Mouse (Mus musculus): ENCODE results near the gene Sugp1. TPM values are rescaled to one million over a fixed set of nuclear protein-coding genes. Genes with fewer than 3 reads are reported as not detected.

Sugp1 gene
- polyA plus RNA-seq, 1 experiment: 10.9 TPM

DNA sequence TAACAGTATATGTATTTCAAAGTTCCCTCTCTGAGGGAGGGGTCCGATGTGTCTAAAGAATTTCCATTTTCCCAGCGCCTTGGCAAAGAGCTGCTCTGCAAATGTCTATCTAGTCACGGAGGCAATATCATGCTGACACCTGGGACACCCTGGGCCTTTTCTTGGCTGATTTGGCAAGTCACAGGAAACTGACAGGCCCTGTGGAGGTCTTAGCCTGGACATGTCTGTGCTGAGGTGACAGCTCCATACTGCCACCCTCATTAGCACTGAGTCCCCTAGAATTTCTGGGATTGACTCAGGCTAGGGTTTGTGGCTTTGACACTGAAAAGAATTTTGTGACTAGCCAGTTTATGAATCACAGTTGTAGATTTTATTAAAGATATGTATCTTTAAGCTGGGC, 30.3 kb upstream of the Sugp1 start:
- DNase-seq: no peak
- Histone ChIP-seq H3K27ac (ENCODE audit: insufficient read depth, low read depth, low read length) (no peak overlapping the region), H3K4me1 (ENCODE audit: control insufficient read depth, insufficient read depth, low read length) (no peaks in the 10 kb centered on the region), H3K36me3 (ENCODE audit: control insufficient read depth, insufficient read depth, low read length) (no peaks in the 10 kb centered on the region), H3K27me3 (replicated peaks; ENCODE audit: control insufficient read depth, insufficient read depth, low read length) (no peaks in the 10 kb centered on the region), H3K4me3 (ENCODE audit: insufficient read depth, low read depth, low read length) (no peak overlapping the region)
- 77% methylated on average over 3 of the region's 3 CpGs for WGBS
- TF ChIP-seq CTCF (conservative IDR thresholded peaks at IDR 0.05; ENCODE audit: insufficient read depth, insufficient read length, low read depth, low read length): no peak
- no peak for TF ChIP-seq POLR2A (IDR thresholded peaks at IDR 0.05; ENCODE audit: low read depth, low read length)

DNA sequence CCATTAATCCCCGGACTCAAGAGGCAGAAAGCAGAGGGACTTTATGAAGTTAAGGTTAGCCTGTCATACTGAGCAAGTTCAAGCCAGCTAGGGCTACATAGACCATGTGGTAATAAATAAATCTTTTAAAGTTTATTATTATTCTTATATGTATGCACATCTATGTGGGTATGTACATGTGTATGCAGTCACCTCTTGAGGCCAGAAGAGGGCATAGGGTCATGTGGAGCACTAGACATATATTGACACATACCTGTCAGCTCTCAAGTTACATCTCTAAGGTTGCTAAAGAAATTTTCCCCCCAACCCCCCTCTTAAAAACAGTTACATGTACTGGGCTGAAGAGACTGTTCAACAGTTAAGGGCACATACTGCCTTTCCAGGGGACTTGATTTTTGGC, 29.9 kb upstream of the Sugp1 start:
- no peak for TF ChIP-seq CTCF (conservative IDR thresholded peaks at IDR 0.05; ENCODE audit: insufficient read depth, insufficient read length, low read depth, low read length)
- no peak for TF ChIP-seq POLR2A (IDR thresholded peaks at IDR 0.05; ENCODE audit: low read depth, low read length)
- Histone ChIP-seq H3K27me3 (replicated peaks; ENCODE audit: control insufficient read depth, insufficient read depth, low read length) (no peaks in the 10 kb centered on the region), H3K4me1 (ENCODE audit: control insufficient read depth, insufficient read depth, low read length) (no peaks in the 10 kb centered on the region), H3K27ac (ENCODE audit: insufficient read depth, low read depth, low read length) (no peak overlapping the region), H3K36me3 (ENCODE audit: control insufficient read depth, insufficient read depth, low read length) (no peaks in the 10 kb centered on the region), H3K4me3 (ENCODE audit: insufficient read depth, low read depth, low read length) (no peak overlapping the region)
- DNase-seq: no peak
- 80% methylated on average over 1 of the region's 1 CpGs for WGBS

DNA sequence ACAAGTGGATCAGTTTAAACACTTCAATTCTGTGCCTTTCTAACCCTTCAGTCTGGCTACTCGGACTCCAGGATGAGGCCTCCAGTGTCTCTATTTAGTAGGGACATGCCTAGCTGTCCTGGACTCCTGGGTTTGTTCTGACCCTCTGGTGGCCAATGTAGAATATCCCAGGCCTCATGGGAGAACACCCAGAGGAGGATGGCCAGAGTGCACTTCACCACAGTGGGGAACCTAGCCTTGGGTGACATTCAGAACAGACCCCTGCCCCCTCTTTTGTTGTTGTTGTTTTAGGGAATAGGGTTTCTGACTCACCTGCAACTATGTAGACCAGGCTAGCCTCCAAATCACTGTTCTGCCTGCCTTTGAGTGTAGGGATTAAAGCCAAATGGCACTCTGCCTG, 27.6 kb upstream of the Sugp1 start:
- Histone ChIP-seq H3K4me1 (ENCODE audit: control insufficient read depth, insufficient read depth, low read length) (no peaks in the 10 kb centered on the region), H3K27ac (ENCODE audit: insufficient read depth, low read depth, low read length) (no peak overlapping the region), H3K36me3 (ENCODE audit: control insufficient read depth, insufficient read depth, low read length) (no peaks in the 10 kb centered on the region), H3K27me3 (replicated peaks; ENCODE audit: control insufficient read depth, insufficient read depth, low read length) (no peaks in the 10 kb centered on the region), H3K4me3 (ENCODE audit: insufficient read depth, low read depth, low read length) (no peak overlapping the region)
- no peak for TF ChIP-seq POLR2A (IDR thresholded peaks at IDR 0.05; ENCODE audit: low read depth, low read length)
- TF ChIP-seq CTCF (conservative IDR thresholded peaks at IDR 0.05; ENCODE audit: insufficient read depth, insufficient read length, low read depth, low read length): no peak
- no peak for DNase-seq
- WGBS: 81% methylated on average over 1 of the region's 1 CpGs

DNA sequence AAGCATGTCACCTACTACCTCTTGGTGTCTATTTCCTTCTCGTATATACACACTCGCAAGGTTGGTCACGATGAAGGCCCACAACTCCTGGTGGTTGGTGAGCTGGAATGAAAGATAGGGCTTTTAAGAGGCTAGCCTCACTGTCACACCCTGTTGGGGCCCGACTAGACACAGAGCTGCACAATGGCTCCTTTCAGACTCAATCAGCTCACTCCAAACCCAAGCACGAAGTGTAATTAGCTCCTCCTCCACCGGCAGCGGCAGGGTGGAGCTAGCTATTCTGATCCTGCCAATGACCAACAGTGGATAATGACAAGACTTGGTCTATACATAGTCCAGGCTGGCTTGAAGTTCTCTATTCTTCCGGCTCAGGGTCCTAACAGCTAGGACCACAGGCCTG, 19.0 kb upstream of the Sugp1 start:
- WGBS: 86% methylated on average over 8 of the region's 8 CpGs
- Histone ChIP-seq H3K4me1 (ENCODE audit: control insufficient read depth, insufficient read depth, low read length) (peaks cover 4% of the 10 kb centered on the region; the same call in 1 of the 2 replicates), H3K27me3 (replicated peaks; ENCODE audit: control insufficient read depth, insufficient read depth, low read length) (no peaks in the 10 kb centered on the region), H3K4me3 (ENCODE audit: insufficient read depth, low read depth, low read length) (no peak overlapping the region), H3K36me3 (ENCODE audit: control insufficient read depth, insufficient read depth, low read length) (no peaks in the 10 kb centered on the region; the same call in 1 of the 2 replicates), H3K27ac (ENCODE audit: insufficient read depth, low read depth, low read length) (no peak overlapping the region)
- no peak for DNase-seq
- TF ChIP-seq POLR2A (IDR thresholded peaks at IDR 0.05; ENCODE audit: low read depth, low read length) (no peak), CTCF (conservative IDR thresholded peaks at IDR 0.05; ENCODE audit: insufficient read depth, insufficient read length, low read depth, low read length) (no peak)

DNA sequence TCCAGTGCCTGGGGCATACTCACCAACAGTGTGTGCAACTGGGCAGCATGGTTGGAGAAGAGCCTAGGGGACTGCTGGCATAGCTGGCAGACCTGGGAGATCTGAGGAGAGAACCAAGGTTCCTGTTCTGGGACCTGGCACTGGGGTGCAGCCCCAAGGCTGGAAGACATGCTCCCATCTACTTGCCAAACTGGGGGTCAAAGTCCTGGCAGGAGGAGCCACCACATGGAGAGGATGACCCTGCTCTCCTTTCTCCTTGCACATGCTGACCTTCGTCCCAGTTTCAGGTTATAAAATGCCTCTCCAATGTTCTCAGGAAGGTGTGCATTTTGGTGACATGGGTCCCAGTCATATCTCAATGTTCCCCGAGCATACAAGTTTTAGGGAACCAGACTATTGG, 16.5 kb upstream of the Sugp1 start:
- Histone ChIP-seq H3K36me3 (ENCODE audit: control insufficient read depth, insufficient read depth, low read length) (no peaks in the 10 kb centered on the region; the same call in 1 of the 2 replicates), H3K4me3 (ENCODE audit: insufficient read depth, low read depth, low read length) (no peak overlapping the region), H3K4me1 (ENCODE audit: control insufficient read depth, insufficient read depth, low read length) (peaks cover 4% of the 10 kb centered on the region; the same call in 1 of the 2 replicates), H3K27me3 (replicated peaks; ENCODE audit: control insufficient read depth, insufficient read depth, low read length) (no peaks in the 10 kb centered on the region), H3K27ac (ENCODE audit: insufficient read depth, low read depth, low read length) (peak overlapping the region; percentile 36)
- peak; percentile 89 for DNase-seq
- 62% methylated on average over 2 of the region's 2 CpGs for WGBS
- TF ChIP-seq POLR2A (IDR thresholded peaks at IDR 0.05; ENCODE audit: low read depth, low read length): no peak
- TF ChIP-seq CTCF (conservative IDR thresholded peaks at IDR 0.05; ENCODE audit: insufficient read depth, insufficient read length, low read depth, low read length): no peak

DNA sequence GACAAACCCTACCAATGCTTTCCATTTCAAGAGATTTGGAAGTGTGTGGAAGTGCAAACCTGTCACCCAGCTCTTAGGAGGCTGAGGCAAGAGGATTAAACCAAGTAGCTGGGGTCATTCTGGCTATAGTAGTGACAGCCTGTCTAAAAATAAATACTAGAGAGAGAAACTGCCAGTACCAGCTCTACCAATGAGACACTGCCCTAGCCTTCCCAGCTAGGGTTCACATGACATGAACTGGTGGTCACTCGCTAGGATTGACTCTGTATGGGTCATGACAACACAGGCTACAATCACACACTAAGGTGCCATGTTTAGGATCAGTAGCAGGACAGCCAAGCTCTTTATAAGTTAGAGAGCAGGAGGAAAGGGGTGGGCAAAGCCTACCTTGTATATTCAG, 12.4 kb upstream of the Sugp1 start:
- 84% methylated on average over 1 of the region's 1 CpGs for whole genome bisulfite sequencing
- Histone ChIP-seq H3K36me3 (ENCODE audit: control insufficient read depth, insufficient read depth, low read length) (no peaks in the 10 kb centered on the region; the same call in 1 of the 2 replicates), H3K4me3 (ENCODE audit: insufficient read depth, low read depth, low read length) (no peak overlapping the region), H3K4me1 (ENCODE audit: control insufficient read depth, insufficient read depth, low read length) (peaks cover 4% of the 10 kb centered on the region; the same call in 1 of the 2 replicates), H3K27ac (ENCODE audit: insufficient read depth, low read depth, low read length) (no peak overlapping the region), H3K27me3 (replicated peaks; ENCODE audit: control insufficient read depth, insufficient read depth, low read length) (no peaks in the 10 kb centered on the region)
- TF ChIP-seq POLR2A (IDR thresholded peaks at IDR 0.05; ENCODE audit: low read depth, low read length): no peak
- TF ChIP-seq CTCF (conservative IDR thresholded peaks at IDR 0.05; ENCODE audit: insufficient read depth, insufficient read length, low read depth, low read length): no peak
- DNase-seq: no peak

DNA sequence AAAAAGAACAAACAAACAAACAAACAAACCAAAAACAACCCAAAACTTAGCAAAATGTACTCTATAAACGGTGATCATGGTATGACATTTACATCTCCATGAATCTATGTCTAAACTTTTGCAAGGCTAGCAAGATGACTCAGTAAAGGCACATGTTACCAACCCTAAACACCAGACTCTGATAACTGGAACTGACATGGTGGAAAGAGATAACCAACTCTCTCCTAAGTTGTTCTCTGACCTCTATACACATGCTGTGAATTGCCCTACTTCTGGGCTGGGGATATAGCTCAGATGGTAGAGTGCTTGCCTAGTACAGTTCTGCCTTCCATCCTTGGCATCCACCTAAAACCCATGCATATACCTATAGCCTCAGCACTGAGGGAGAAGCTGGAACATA, 4.6 kb upstream of the Sugp1 start:
- 85% methylated on average over 1 of the region's 1 CpGs for WGBS
- DNase-seq: no peak
- H3K27me3 ChIP-seq (replicated peaks; ENCODE audit: control insufficient read depth, insufficient read depth, low read length): no peaks in the 10 kb centered on the region
- TF ChIP-seq POLR2A (IDR thresholded peaks at IDR 0.05; ENCODE audit: low read depth, low read length): no peak
- no peak for TF ChIP-seq CTCF (conservative IDR thresholded peaks at IDR 0.05; ENCODE audit: insufficient read depth, insufficient read length, low read depth, low read length)
- no peak overlapping the region for H3K4me3 ChIP-seq (ENCODE audit: insufficient read depth, low read depth, low read length)
- H3K4me1 ChIP-seq (ENCODE audit: control insufficient read depth, insufficient read depth, low read length): peaks cover 15% of the 10 kb centered on the region; the same call in 1 of the 2 replicates
- H3K27ac ChIP-seq (ENCODE audit: insufficient read depth, low read depth, low read length): no peak overlapping the region
- no peaks in the 10 kb centered on the region for H3K36me3 ChIP-seq (ENCODE audit: control insufficient read depth, insufficient read depth, low read length)
